Mouse (Mus musculus): ENCODE data around the gene Stac3. TPM values are rescaled to one million over a fixed set of nuclear protein-coding genes. Genes with fewer than 3 reads are reported as not detected.

Gene Stac3
- polyA plus RNA-seq, 1 experiment = 0.51 TPM

- Histone ChIP-seq H3K27ac (ENCODE audit: insufficient read depth, low read depth, low read length) (no peak overlapping the region), H3K27me3 (ENCODE audit: control insufficient read depth, insufficient read depth, low read length) (peaks cover 55% of the 10 kb centered on the region), H3K36me3 (ENCODE audit: control insufficient read depth, insufficient read depth, low read length) (no peaks in the 10 kb centered on the region; the same call in 1 of the 2 replicates), H3K4me1 (ENCODE audit: control insufficient read depth, insufficient read depth, insufficient read length, low read length) (peaks cover 6% of the 10 kb centered on the region), H3K4me3 (ENCODE audit: low read depth, low read length) (no peak overlapping the region)
- WGBS = 26% methylated on average over 23 of the region's 23 CpGs
- no peak for TF ChIP-seq POLR2A (IDR thresholded peaks at IDR 0.05; ENCODE audit: low read depth, low read length)
- no peak for TF ChIP-seq CTCF (IDR thresholded peaks at IDR 0.05; ENCODE audit: extremely low read depth, insufficient read length, insufficient replicate concordance, low read depth, low read length)
Measured at GRCm38 (mm10) chr10:127524646-127525255, 23.3 kb downstream of the Stac3 start.

GRCm38 (mm10) chr10:127526048-127526447, 24.6 kb downstream of the Stac3 start:
- Histone ChIP-seq H3K36me3 (ENCODE audit: control insufficient read depth, insufficient read depth, low read length) (no peaks in the 10 kb centered on the region), H3K27ac (ENCODE audit: insufficient read depth, low read depth, low read length) (no peak overlapping the region), H3K4me3 (ENCODE audit: low read depth, low read length) (peak overlapping the region; percentile 38; the same call in 1 of the 2 replicates), H3K4me1 (ENCODE audit: control insufficient read depth, insufficient read depth, insufficient read length, low read length) (peaks cover 6% of the 10 kb centered on the region), H3K27me3 (ENCODE audit: control insufficient read depth, insufficient read depth, low read length) (peaks cover 68% of the 10 kb centered on the region)
- 1% methylated on average over 26 of the region's 26 CpGs for WGBS
- TF ChIP-seq CTCF (IDR thresholded peaks at IDR 0.05; ENCODE audit: extremely low read depth, insufficient read length, insufficient replicate concordance, low read depth, low read length) = no peak
- TF ChIP-seq POLR2A (IDR thresholded peaks at IDR 0.05; ENCODE audit: low read depth, low read length) = no peak

GRCm38 (mm10) chr10:127526681-127527080, 25.2 kb downstream of the Stac3 start:
- Histone ChIP-seq H3K36me3 (ENCODE audit: control insufficient read depth, insufficient read depth, low read length) (no peaks in the 10 kb centered on the region), H3K27ac (ENCODE audit: insufficient read depth, low read depth, low read length) (no peak overlapping the region), H3K4me1 (ENCODE audit: control insufficient read depth, insufficient read depth, insufficient read length, low read length) (peaks cover 6% of the 10 kb centered on the region; the same call in 1 of the 2 replicates), H3K27me3 (ENCODE audit: control insufficient read depth, insufficient read depth, low read length) (peaks cover 74% of the 10 kb centered on the region), H3K4me3 (ENCODE audit: low read depth, low read length) (peak overlapping the region; percentile 38)
- TF ChIP-seq CTCF (IDR thresholded peaks at IDR 0.05; ENCODE audit: extremely low read depth, insufficient read length, insufficient replicate concordance, low read depth, low read length) (no peak; the same call in 1 of the 2 replicates), POLR2A (IDR thresholded peaks at IDR 0.05; ENCODE audit: low read depth, low read length) (no peak)
- under 1% methylated on average over 26 of the region's 26 CpGs for WGBS

GRCm38 (mm10) chr10:127527481-127527880, 26.0 kb downstream of the Stac3 start:
- Histone ChIP-seq H3K27ac (ENCODE audit: insufficient read depth, low read depth, low read length) (no peak overlapping the region), H3K27me3 (ENCODE audit: control insufficient read depth, insufficient read depth, low read length) (peaks cover 81% of the 10 kb centered on the region), H3K4me1 (ENCODE audit: control insufficient read depth, insufficient read depth, insufficient read length, low read length) (peaks cover 6% of the 10 kb centered on the region; the same call in 1 of the 2 replicates), H3K4me3 (ENCODE audit: low read depth, low read length) (no peak overlapping the region), H3K36me3 (ENCODE audit: control insufficient read depth, insufficient read depth, low read length) (no peaks in the 10 kb centered on the region)
- 15% methylated on average over 17 of the region's 17 CpGs for WGBS
- no peak for TF ChIP-seq CTCF (IDR thresholded peaks at IDR 0.05; ENCODE audit: extremely low read depth, insufficient read length, insufficient replicate concordance, low read depth, low read length)
- no peak for TF ChIP-seq POLR2A (IDR thresholded peaks at IDR 0.05; ENCODE audit: low read depth, low read length)

GRCm38 (mm10) chr10:127530945-127531344, 29.5 kb downstream of the Stac3 start:
- TF ChIP-seq CTCF (IDR thresholded peaks at IDR 0.05; ENCODE audit: extremely low read depth, insufficient read length, insufficient replicate concordance, low read depth, low read length) (no peak), POLR2A (IDR thresholded peaks at IDR 0.05; ENCODE audit: low read depth, low read length) (no peak)
- H3K27ac ChIP-seq (ENCODE audit: insufficient read depth, low read depth, low read length) = no peak overlapping the region
- no peak overlapping the region for H3K4me3 ChIP-seq (ENCODE audit: low read depth, low read length)
- WGBS = 4% methylated on average over 23 of the region's 25 CpGs
- peaks cover 18% of the 10 kb centered on the region for H3K4me1 ChIP-seq (ENCODE audit: control insufficient read depth, insufficient read depth, insufficient read length, low read length)
- peaks cover 90% of the 10 kb centered on the region for H3K27me3 ChIP-seq (ENCODE audit: control insufficient read depth, insufficient read depth, low read length)
- H3K36me3 ChIP-seq (ENCODE audit: control insufficient read depth, insufficient read depth, low read length) = no peaks in the 10 kb centered on the region

DNA sequence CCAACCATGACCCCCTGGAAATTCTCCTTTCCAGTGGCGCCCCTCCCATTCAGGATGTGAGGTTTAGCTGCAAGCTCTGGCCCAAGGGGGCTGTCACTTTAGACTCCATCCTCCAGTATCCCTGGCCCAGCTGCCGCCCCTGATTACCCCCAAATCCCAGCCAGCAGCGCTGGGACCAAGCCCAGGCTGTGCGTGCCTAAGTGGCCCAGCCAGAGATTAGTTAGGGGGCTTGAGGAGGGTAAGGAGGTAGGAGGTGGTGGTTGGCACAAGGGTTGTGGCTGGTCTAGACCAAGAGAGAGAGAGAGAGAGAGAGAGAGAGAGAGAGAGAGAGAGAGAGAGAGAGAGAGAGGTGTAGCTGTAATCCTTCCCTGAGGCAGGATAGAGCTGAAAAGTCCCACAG, 30.1 kb downstream of the Stac3 start:
- H3K4me3 ChIP-seq (ENCODE audit: low read depth, low read length) = no peak overlapping the region
- 15% methylated on average over 4 of the region's 4 CpGs for WGBS
- peaks cover 85% of the 10 kb centered on the region for H3K27me3 ChIP-seq (ENCODE audit: control insufficient read depth, insufficient read depth, low read length)
- no peak overlapping the region for H3K27ac ChIP-seq (ENCODE audit: insufficient read depth, low read depth, low read length)
- peaks cover 15% of the 10 kb centered on the region for H3K4me1 ChIP-seq (ENCODE audit: control insufficient read depth, insufficient read depth, insufficient read length, low read length)
- H3K36me3 ChIP-seq (ENCODE audit: control insufficient read depth, insufficient read depth, low read length) = no peaks in the 10 kb centered on the region
- TF ChIP-seq CTCF (IDR thresholded peaks at IDR 0.05; ENCODE audit: extremely low read depth, insufficient read length, insufficient replicate concordance, low read depth, low read length) (no peak), POLR2A (IDR thresholded peaks at IDR 0.05; ENCODE audit: low read depth, low read length) (no peak)

- WGBS = under 1% methylated on average over 68 of the region's 78 CpGs
- H3K4me3 ChIP-seq (ENCODE audit: low read depth, low read length) = peak within 1 kb of the TSS; percentile 52
- H3K36me3 ChIP-seq (ENCODE audit: control insufficient read depth, insufficient read depth, low read length) = peaks cover 5% of the 10 kb centered on the region; the same call in 1 of the 2 replicates
- TF ChIP-seq POLR2A (IDR thresholded peaks at IDR 0.05; ENCODE audit: low read depth, low read length) = no peak
- no peak for TF ChIP-seq CTCF (IDR thresholded peaks at IDR 0.05; ENCODE audit: extremely low read depth, insufficient read length, insufficient replicate concordance, low read depth, low read length)
- H3K4me1 ChIP-seq (ENCODE audit: control insufficient read depth, insufficient read depth, insufficient read length, low read length) = peaks cover 12% of the 10 kb centered on the region
- peaks cover 62% of the 10 kb centered on the region for H3K27me3 ChIP-seq (ENCODE audit: control insufficient read depth, insufficient read depth, low read length)
- no peak within 1 kb of the TSS for H3K27ac ChIP-seq (ENCODE audit: insufficient read depth, low read depth, low read length)
Measured at GRCm38 (mm10) chr10:127534036-127534928, 32.8 kb downstream of the Stac3 start, which contains the start of gene Nxph4. TSS of gene Nxph4 (minus strand) at chr10:127534559.

Measured in small intestine, adult 2 months (tissue).